Mouse (Mus musculus) ovary, adult 10 weeks (tissue): ENCODE results near the gene Vti1b. TPM values are rescaled to one million over a fixed set of nuclear protein-coding genes. Genes with fewer than 3 reads are reported as not detected.

Source experiments
- polyA plus RNA-seq: library from polyadenylated mRNA; stranded (reverse); fragments of 350-450 nt; fragmentation: Illumina TruSeq; extraction: RNeasy Lipid Tissue Mini Kit (QIAGEN cat#74804); gene quantifications from one replicate; pipeline ENCODE4 v1.2.3, GENCODE M21; 2014

Vti1b gene
- 61.5 TPM for polyA plus RNA-seq

GRCm38 (mm10) chr12:79172019-79172941 is at the start of gene Vti1b:
TSS of gene Vti1b (minus strand) at chr12:79172667.

GRCm38 (mm10) chr12:79208703-79209464 is 36.4 kb upstream of the Vti1b start, which contains the start of gene Rdh12:
TSS of gene Rdh12 (plus strand) at chr12:79208914.

GRCm38 (mm10) chr12:79192193-79192592 is 19.7 kb upstream of the Vti1b start, which contains the start of gene Rdh11:
TSS of gene Rdh11 (minus strand) at chr12:79192293.

GRCm38 (mm10) chr12:79130299-79131177 is 41.9 kb downstream of the Vti1b start, which contains the start of gene Arg2:
TSS of gene Arg2 (plus strand) at chr12:79130777.

Other genes with a start within 250 kb of the Vti1b start
- gene Tmem229b, start 165.0 kb downstream of the Vti1b start, polyA plus RNA-seq, result 9.6 TPM
- gene Plekhh1, start 143.5 kb downstream of the Vti1b start, polyA plus RNA-seq, result 25.8 TPM
- gene Pigh, start 83.0 kb downstream of the Vti1b start, polyA plus RNA-seq, result 34.4 TPM
- gene Arg2, start 41.9 kb downstream of the Vti1b start, polyA plus RNA-seq, result 16.9 TPM
- 44.9 TPM for gene Rdh11, start 19.6 kb upstream of the Vti1b start, polyA plus RNA-seq
- 1.1 TPM for gene Rdh12, start 36.2 kb upstream of the Vti1b start, polyA plus RNA-seq
- 10.6 TPM for gene Zfyve26, start 123.6 kb upstream of the Vti1b start, polyA plus RNA-seq
- 4.7 TPM for gene Rad51b, start 124.6 kb upstream of the Vti1b start, polyA plus RNA-seq